Mouse (Mus musculus) heart, embryonic 15.5 days (tissue): Measurements from ENCODE around the gene Mbl1. TPM values are rescaled to one million over a fixed set of nuclear protein-coding genes. Genes with fewer than 3 reads are reported as not detected.
A peak's percentile ranks its signal among the peaks of the same experiment; 100 is the strongest.

Source experiments
- ATAC-seq: fragments of 200-750 bp; cut with Nextera tagmentation; replicated peaks from 2 replicates; pipeline ENCODE4 v1.8.0; 2017; ENCODE audit warnings: low read depth, moderate TSS enrichment; ENCODE audit not compliant: insufficient number of reproducible peaks, insufficient read depth, low FRiP score
- H3K27ac ChIP-seq: fragments of 300-500 bp; sonication (generic); 2 replicates; pipeline ENCODE4 v1.5.1; 2015; ENCODE audit warnings: mild to moderate bottlenecking, inconsistent platforms
- H3K27me3 ChIP-seq: fragments of 300-500 bp; sonication (generic); 2 replicates; pipeline ENCODE4 v1.6.1; 2015; ENCODE audit warnings: inconsistent platforms
- H3K36me3 ChIP-seq: fragments of 300-500 bp; sonication (generic); 2 replicates; pipeline ENCODE4 v1.6.1; 2015; ENCODE audit warnings: mild to moderate bottlenecking, inconsistent platforms
- H3K4me1 ChIP-seq: fragments of 300-500 bp; sonication (generic); replicated peaks from 2 replicates; pipeline ENCODE4 v1.6.1; 2015; ENCODE audit warnings: inconsistent platforms
- H3K4me2 ChIP-seq: fragments of 300-500 bp; sonication (generic); 2 replicates; pipeline ENCODE4 v1.6.1; 2015; ENCODE audit warnings: inconsistent platforms, mild to moderate bottlenecking, moderate library complexity
- H3K4me3 ChIP-seq: fragments of 300-500 bp; sonication (generic); 2 replicates; pipeline ENCODE4 v1.5.1; 2015; ENCODE audit warnings: mild to moderate bottlenecking, inconsistent platforms
- H3K9ac ChIP-seq: fragments of 300-500 bp; sonication (generic); 2 replicates; pipeline ENCODE4 v1.6.1; 2015; ENCODE audit warnings: mild to moderate bottlenecking, inconsistent platforms
- H3K9me3 ChIP-seq: fragments of 300-500 bp; sonication (generic); replicated peaks from 2 replicates; pipeline ENCODE4 v1.6.1; 2016; ENCODE audit warnings: inconsistent platforms
- WGBS: fragments of 180-500 bp; shearing (Covaris S2); methylation state at CpG from one replicate; pipeline ENCODE4 v1.1.7; 2015; ENCODE audit warnings: mixed read lengths; 5-methylcytosine and 5-hydroxymethylcytosine counted together
- polyA plus RNA-seq: library from polyadenylated mRNA; unstranded; fragments of >200 nt; fragmentation: Nextera tagmentation; extraction: Ambion mirVana; gene quantifications from 2 replicates; pipeline ENCODE4 v1.2.1, GENCODE M21; 2015

The Mbl1 gene
- polyA plus RNA-seq, 1 experiment from 2014 or later, result not detected

- Histone ChIP-seq H3K36me3 (no peaks in the 10 kb centered on the region), H3K4me2 (no peak overlapping the region), H3K9me3 (no peaks in the 10 kb centered on the region), H3K27me3 (no peaks in the 10 kb centered on the region), H3K4me1 (peaks cover 8% of the 10 kb centered on the region; the same call in 1 of the 2 replicates), H3K27ac (peak overlapping the region; percentile 59), H3K9ac (no peak overlapping the region), H3K4me3 (no peak overlapping the region)
- peak; percentile 79 for ATAC-seq
- 18% methylated on average over 6 of the region's 6 CpGs for WGBS
Measured at GRCm38 (mm10) chr14:41198037-41198730, 46.9 kb downstream of the Mbl1 start.

Other genes with a start within 250 kb of the Mbl1 start
- 32.7 and 50.9 TPM in 2 replicates for gene Tspan14, start 184.7 kb upstream of the Mbl1 start, polyA plus RNA-seq
- gene Fam213a, start 137.7 kb upstream of the Mbl1 start, polyA plus RNA-seq, result 42.9 and 44.8 TPM in 2 replicates
- not detected in 2 replicates for gene Dydc2, start 82.2 kb upstream of the Mbl1 start, polyA plus RNA-seq
- not detected in 2 replicates for gene Dydc1, start 78.5 kb upstream of the Mbl1 start, polyA plus RNA-seq
- 0.45 and 0.67 TPM in 2 replicates for gene Mat1a, start 46.4 kb upstream of the Mbl1 start, polyA plus RNA-seq
- gene Sftpa1, start 19.7 kb upstream of the Mbl1 start, polyA plus RNA-seq, result 2.3 and 3.5 TPM in 2 replicates
- 0.10 TPM in 1 of 2 replicates, not detected in the other for gene Sftpd, start 33.7 kb downstream of the Mbl1 start, polyA plus RNA-seq
- gene Gm2832, start 127.3 kb downstream of the Mbl1 start, polyA plus RNA-seq, result not detected in 2 replicates
- gene Gm5798, start 197.2 kb downstream of the Mbl1 start, polyA plus RNA-seq, result not detected in 2 replicates
- not detected in 2 replicates for gene Gm7945, start 234.9 kb downstream of the Mbl1 start, polyA plus RNA-seq